Mouse (Mus musculus): Measurements from ENCODE around the gene Cyp2r1.
A peak's percentile ranks its signal among the peaks of the same experiment; 100 is the strongest.
"Not testable (repeated sequence)": the region's sequence is repeated elsewhere in the genome, so short reads cannot be mapped to it uniquely, and the experiment has no call there.

Gene Cyp2r1

DNA sequence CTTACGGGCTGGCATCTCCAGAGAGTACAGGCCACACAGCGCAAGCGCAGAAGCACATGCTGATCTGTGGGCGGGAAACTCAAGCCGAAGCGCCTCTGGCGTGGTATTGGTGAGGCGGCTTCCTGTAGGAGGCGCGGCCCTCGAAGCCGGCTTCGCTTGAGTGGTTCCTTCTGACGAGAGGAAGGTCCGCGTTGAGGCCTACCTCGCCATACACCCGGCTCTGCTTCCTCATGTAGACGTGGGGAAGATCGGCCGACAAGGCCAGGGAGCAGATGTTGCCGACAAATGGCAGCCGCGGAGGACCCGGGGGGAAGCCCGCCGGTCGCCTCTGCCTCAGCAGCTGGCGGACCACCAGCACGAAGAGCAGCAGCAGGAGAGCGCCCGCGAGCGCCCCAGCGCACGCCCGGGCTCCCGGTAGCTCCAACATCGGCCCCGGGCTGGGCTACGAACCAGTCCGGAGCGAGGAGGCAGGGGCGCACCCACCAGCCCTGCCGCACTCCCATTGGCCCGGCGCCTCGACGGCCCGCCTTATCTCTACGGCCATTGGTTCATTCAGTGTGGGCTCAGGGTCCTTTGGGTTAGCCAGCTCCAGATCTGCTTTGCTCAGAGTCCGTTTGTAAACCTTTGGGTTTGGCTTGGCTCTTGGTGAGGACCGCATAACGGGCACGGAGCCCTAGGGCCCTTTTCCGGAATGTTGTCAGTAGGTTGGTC, at the start of gene Cyp2r1:
Cyp2r1 (minus strand) TSS at position 442 of the 711 bp plus-strand sequence.
- DNase-seq (ENCODE audit: low spot score) = peak; percentile 78

DNA sequence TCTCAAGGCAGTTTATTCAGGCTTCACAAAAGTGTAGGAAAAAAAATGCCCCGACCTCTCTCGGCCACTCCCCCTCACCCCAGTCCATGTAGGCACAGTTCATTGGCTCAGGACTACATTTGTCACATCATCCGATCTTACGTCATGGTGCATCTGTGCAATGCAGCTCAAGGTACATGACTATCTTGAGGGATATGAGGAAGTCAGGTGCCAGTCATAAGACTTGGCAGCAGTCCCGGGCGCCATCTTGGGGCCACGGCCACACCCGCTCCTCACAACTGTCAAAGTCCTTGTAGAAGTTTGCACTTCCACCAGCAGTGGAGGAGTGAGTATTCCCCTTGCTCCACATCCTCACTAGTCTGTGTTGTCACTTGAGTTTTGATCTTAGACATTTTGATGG, 31.6 kb upstream of the Cyp2r1 start:
- DNase-seq (ENCODE audit: low spot score) = not testable (repeated sequence)

DNA sequence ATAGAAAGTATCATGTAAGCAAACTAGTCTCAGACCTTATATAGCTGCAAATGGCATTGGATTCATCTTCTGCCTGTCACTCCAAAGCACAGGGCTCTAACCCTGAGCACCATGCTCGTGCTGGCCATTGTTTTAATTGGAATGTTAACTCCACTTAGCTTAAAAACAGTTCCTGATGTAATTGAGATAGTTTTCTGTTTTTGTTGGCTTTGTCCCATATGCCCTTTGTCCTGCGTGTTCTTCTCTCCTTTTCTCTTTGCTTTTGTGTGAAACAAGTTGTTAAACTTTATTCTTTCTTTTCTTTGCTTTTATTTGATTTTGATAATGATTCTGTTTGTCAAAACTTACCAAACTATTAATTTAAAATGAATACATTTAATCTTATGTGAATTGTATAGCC, 19.7 kb upstream of the Cyp2r1 start:
- no peak for DNase-seq (ENCODE audit: low spot score)

DNA sequence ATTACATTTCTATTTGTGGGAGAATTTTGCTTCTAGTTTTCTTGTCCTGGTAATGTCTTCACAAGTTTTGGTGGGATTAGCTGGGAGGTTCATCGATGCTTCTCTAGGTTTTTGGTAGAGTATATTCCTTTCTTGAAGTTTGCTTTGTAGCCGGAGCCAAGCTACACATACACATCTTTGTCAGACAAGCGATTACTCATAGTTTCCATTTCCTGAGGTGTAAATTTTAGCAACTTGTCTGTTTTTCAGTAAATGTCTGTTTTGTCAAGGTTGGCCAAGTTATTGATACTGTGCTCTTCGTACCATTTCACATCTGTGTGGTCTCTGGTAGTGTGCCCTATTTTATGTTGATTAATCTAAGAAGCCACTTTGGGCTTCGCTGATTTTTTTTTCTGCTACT, 18.4 kb upstream of the Cyp2r1 start:
- no peak for DNase-seq (ENCODE audit: low spot score)

DNA sequence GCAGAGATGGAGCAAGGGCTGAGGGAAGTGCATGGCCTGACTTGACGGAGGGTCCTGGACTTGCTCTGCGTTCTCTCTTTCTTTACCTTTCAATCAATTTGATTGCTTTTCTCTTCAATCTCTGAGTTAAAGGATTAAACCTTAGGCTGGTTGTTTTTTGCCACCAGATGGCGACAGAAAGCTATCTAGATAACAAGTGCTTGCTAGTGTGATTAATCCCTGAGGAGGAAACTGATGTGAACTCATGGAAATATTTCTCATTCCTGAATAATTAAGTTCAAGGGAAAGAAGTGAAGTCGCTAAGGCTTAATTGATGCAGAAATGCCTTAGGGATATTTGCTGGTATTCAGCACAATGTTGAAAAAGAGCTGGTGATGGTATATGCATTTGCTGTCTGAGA, 17.7 kb upstream of the Cyp2r1 start:
- peak; percentile 76 for DNase-seq (ENCODE audit: low spot score)

DNA sequence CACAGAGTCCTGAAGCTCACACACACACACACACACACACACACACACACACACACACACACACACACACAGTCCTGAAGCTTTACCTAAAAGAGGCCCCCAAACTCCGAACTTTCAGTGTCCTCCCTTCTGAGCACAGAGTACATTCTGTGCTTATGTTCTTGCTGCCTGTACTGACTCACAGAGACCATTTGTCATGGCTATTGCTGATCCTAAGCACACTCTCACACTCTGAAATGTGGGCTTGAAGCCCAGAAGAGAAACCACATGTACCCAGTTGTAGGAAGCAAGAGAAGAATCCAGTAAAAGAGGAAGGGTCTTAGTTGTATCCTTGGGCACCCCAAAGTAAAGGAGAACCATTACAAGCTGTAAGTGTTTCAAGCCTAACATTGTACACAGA, 14.9 kb upstream of the Cyp2r1 start:
- DNase-seq (ENCODE audit: low spot score) = no peak

DNA sequence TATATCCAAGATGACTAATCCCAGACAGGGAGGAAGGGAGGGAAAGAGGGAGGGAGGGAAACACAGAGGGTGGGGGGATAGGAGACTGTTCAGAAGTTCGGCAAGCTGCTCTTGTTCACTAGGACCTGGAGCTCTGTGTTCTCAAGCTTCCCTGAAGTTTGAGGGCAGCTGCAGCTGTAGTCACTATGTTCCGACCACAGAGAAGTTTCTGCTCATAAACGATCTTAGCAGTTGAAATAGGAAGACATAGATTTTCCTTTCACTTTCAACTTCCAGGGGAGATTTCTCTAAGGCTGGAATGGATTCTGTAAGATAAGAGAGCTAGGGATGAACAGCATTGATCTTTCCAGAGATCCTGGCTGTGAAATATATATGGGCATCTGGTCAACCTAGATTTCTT, 14.2 kb upstream of the Cyp2r1 start:
- DNase-seq (ENCODE audit: low spot score) = no peak

DNA sequence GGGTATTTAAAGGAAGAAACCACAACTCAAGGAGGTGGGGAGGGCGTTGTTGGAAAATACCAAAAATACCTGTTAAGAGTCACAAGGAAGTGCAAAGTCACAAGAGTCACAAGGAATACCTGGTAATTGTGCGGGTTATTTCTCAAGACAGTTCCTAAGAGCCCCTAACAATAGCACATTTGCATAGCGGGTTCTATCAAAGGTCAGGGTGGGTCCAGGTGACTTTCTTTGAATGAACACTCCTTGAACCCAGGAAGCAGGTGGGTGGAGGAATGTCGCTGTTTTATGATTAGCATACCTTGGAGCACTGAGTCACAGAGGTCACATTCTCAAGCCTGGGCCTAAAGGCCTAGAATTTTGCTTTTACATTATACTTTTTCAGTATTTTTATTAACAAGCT, 11.1 kb upstream of the Cyp2r1 start:
- not testable (repeated sequence) for DNase-seq (ENCODE audit: low spot score)

DNA sequence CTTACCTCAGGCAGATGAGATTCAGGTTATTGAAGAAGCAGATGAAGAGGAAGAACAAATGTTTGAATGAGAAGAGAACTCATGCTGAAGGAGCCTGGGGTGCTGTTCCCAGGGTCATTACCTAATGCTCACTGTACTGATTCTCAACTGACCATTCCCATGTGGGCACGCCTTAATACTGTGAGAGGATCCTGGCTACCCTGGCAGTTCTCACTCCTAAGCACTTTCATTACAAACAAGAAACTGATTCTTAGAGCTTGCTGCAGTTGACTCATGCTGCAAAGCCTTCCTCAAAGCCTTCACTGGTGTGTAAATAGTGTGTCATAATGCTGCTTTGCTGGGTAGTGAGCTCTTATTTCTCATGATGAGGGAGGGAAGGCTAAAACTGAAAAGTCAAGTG, 26.6 kb downstream of the Cyp2r1 start:
- DNase-seq (ENCODE audit: low spot score) = no peak

DNA sequence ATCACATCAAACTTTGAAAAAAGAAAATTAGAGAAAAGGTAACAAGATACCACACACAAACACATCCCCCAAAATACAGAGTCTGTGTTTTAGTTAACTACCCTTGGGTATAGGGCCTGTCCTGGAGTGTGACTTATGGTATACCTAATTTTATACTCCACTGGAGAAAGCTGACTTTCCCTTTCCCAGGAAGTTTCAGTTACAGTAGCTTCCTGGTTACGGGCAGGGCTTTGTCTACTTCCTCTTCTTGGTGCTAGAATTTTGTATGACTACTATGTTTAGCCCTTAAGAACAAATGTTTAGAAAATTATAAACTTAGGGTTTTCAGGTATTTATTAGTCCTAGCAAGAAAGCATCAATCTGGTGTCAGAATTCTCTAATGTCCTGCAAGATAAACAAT, 36.5 kb downstream of the Cyp2r1 start:
- DNase-seq (ENCODE audit: low spot score) = no peak

DNA sequence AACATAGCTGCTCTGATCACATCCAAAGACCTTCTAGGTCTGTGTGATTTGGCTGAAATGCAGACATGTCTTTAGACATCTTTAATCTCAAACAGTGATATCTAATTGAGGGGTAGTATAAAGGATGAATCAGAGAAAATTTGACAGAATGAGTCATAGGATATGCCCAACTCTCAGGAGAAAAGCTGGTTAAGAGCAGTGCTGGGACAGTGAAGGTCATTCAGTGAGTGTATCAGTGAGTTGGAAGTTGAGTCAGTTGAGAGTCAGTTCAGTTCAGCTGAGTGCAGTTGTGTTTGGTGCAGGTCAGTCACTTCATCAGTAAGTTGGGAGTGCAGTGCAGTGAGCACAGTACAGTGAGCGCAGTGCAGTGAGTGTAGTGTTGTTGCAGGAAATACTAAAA, 42.6 kb downstream of the Cyp2r1 start:
- no peak for DNase-seq (ENCODE audit: low spot score)

DNA sequence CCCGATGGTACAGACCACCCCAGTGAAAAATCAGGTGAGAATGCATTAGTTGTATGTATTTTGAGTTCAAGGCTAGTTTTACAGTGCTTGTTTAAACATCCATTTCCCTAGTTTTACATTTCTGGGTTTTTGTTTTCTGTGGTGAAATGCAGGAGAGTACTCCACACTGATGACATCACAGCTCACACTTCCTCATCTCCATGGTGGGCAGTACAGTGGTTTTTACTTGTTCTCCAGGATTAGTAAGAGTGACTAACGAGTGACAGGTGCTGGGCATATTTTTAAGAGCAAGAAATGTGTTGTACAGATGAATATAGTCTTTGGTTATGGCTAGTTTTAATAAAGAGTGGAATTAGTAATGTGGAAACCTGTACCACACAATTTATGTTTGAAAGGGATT, 53.9 kb downstream of the Cyp2r1 start:
- no peak for DNase-seq (ENCODE audit: low spot score)

Measured in layer of hippocampus, adult 9-10 months (tissue).